Mouse (Mus musculus) gastrocnemius, adult 8-10 months (tissue): ENCODE measurements at regions not wholly inside any gene's neighbourhood (a gene's known extent, or its start where the extent isn't known, plus 50 kb on each side); places are given as distances from the start of the nearest gene placed in this dataset.
"Not testable (repeated sequence)": the region's sequence is repeated elsewhere in the genome, so short reads cannot be mapped to it uniquely, and the experiment has no call there.

Experiments
- DNase-seq, 2 experiments: peaks; one replicate each; pipeline ENCODE4 v3.0.0; 2022; ENCODE audit warnings: low spot score in 2 of 2

DNA sequence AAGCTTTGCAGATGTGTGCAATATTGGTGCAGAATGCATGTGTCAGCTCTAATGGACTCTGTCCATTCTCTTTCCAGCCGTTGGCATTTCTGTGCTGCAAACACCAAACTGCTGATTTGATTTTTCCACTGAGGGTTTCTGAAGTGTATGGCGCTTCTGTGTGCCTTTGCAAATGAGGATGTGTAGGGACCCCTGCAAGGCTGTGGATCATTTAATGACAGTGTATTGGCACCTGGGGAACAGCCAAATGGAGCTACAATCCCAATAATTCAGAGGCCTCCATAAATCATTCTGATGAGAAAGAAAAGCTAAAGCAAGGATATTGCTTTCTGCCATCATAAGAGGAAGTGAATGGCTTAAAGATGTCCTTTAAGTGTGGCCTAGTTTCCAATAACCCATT is 305.9 kb upstream of the Pkdcc start:
- no peak for DNase-seq

DNA sequence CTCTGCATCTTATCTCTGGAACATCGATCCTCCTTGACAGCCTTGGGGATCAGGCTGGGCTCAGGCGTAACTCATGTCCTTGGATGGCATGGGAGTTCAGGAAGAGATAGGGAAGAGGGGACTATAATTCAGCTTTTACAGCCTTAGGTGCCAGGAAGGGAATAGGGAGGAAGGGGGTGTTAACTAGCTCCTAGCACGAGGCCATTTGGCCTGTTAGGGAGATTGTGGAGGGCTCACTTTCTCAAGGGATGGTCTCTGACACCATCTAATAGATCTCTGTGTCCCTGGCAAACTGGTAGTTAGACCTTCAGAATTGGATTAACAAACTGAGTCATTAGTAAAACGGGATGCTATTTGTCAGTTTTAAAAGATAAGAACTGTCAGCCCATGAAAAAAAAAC is 292.1 kb upstream of the Pkdcc start:
- DNase-seq: not testable (repeated sequence)

GRCm38 (mm10) chr17:82925751-82926150 is 289.3 kb upstream of the Pkdcc start:
- no peak for DNase-seq

DNA sequence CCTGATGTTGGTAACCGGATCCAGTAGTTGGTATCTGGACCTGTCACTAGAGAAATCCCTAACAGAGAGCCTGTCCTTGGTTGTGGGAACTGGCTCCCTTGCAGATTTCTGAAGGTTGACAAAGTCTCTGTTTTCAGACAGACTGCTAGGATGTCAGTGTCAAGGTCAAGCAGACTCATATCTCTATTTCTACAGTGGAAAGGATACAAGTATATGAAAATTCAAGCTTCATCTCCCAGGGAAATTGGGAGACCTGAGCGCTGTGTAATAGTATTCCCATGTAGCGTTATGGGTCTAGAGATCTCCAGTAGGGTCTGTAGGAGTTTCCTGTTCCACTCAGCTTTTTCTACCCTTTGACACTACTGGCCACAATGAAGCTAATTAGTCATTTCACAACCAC is 287.4 kb upstream of the Pkdcc start:
- no peak for DNase-seq

DNA sequence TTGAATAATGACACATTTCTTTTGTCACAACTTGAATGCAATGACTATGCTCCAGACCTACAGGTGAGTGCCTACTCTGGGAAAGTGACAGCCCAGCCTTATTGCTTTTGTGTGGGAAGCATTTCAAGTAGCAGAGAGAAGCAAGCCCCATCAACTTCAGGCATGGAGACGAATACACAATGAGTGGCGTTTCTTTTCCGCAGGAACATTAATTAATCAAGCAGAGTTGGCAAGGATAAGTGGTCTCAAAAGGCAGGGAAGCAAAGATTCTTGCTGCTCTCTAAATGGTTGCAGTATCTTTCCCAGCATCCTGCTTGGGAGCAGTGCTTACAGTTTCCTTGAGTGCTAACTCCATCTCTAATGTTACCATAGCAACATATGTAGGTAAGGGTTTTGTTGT is 285.6 kb upstream of the Pkdcc start:
- DNase-seq: no peak

DNA sequence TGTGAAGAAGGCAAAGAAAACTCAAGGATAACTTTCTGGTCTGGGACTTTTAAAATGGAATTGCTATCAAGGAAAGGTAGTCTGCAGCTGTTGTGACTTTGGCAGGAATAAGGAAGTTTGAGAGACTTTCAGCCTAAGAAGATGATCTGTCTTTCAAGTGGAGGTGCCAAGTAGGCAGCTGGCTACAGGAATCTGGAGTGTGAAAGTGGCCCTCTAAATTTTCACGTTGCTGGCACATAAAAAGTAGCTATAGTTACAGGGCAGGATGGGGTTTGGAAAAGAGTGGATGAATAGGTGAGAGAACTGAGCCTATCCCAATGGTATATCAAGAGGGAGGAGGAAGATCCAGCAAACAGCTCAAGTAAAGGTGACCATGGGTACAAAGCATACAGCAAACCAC is 284.4 kb upstream of the Pkdcc start:
- no peak for DNase-seq

DNA sequence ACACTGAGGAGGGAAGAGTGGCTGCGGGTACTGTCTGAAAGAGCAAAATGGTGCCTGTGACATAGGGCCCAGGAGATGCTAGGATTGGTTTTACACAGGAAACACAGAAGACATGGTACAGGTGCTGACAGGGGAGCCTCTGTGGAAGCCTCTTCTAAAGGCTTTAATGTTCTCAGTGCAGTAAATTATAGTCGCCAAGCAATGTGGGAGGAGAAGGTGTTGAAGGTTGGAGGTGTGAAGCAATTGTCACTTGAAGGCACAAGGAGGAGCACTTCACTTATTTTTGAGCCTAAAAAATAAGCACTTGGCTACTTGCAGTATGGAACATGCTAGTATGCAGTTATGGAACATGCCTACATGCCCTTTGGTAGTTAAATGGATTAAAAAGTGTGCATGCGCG is 283.6 kb upstream of the Pkdcc start:
- no peak for DNase-seq

- no peak for DNase-seq
Observed at GRCm38 (mm10) chr17:82936836-82937235, 278.3 kb upstream of the Pkdcc start.

GRCm38 (mm10) chr17:82946083-82946482 is 269.0 kb upstream of the Pkdcc start:
- no peak for DNase-seq

DNA sequence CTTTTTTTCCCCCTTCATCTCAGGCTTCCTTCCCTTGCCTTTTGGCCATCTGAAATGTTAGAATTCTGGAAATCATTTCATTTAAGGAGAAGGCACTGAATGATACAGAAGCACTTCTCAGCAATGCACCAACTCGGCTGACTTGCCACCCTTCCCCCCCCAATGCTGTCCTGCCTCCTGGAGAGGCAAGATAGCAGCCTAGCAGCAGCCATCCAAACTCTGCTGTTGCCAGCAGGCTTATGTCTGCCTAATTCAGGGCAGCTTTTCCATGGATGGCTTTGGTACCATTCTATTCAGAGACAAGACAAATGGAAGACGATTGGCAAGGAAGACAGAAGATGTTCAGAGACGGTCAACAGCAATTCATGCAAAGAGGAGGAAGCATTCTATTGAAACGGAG is 265.3 kb upstream of the Pkdcc start:
- DNase-seq: no peak

GRCm38 (mm10) chr17:82950268-82950667 is 264.8 kb upstream of the Pkdcc start:
- no peak for DNase-seq

DNA sequence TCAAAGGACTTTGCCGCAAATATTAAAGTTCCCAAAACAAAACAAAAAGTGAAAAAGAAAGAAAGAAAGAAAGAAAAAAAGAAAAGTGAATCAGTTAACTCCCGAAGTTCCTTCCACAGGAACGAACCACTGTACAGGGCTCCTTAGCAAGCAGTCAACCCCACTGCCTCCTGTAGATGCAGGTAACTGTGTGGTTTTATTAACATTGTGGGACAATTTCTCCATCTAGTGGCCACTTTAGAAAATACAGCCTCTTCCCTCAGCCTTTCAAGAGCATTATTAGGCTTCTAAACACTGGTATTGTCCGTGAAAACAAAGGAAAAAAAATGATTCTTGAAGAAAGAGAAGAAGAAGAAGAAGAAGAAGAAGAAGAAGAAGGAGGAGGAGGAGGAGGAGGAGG is 257.7 kb upstream of the Pkdcc start:
- DNase-seq: no peak

- DNase-seq: no peak
Observed at GRCm38 (mm10) chr17:82963374-82963773, 251.7 kb upstream of the Pkdcc start.

DNA sequence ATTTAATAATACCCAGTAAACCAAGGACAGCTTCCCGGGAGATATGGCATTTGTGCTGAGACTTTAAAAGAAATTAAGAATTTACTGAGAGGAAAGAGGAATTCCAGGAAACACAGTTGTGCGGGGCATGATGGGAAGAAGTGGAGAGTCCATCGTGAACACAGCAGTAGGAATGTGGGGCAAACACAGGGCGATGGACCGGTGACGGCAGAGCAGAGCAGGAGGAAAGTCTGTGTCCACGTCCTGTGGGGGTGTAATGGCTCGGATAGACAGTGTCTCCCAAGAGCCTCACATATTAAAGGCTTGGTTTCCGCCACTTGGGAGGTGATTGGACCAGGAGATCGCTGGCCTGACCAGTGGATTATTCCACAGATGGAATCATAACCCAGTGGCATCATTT is 215.4 kb upstream of the Pkdcc start:
- DNase-seq: no peak

- DNase-seq: no peak
Observed at GRCm38 (mm10) chr17:83000411-83000810, 214.7 kb upstream of the Pkdcc start.

- no peak for DNase-seq
Observed at GRCm38 (mm10) chr17:83001567-83001966, 213.5 kb upstream of the Pkdcc start.

- no peak for DNase-seq
Observed at GRCm38 (mm10) chr17:83010845-83011244, 204.2 kb upstream of the Pkdcc start.

DNA sequence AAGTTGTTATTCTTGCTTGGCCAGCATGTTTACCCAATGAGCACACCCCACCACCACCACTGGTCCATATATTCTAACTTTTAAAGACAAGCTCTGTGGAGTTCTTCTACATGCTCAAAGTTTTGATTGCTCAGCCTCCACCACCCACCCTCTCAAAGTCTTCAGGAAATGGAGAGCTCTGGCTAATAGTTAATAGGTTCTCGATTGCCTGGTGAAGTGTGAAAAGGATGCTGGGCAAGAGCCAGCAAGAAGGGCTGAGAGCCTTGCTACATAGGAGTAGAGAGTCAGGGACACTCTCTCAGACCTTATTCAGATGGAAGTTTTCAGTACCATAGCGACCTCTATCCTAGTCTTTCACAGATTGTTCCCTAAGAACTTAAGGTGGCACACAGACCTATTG is 199.4 kb upstream of the Pkdcc start:
- DNase-seq: no peak

DNA sequence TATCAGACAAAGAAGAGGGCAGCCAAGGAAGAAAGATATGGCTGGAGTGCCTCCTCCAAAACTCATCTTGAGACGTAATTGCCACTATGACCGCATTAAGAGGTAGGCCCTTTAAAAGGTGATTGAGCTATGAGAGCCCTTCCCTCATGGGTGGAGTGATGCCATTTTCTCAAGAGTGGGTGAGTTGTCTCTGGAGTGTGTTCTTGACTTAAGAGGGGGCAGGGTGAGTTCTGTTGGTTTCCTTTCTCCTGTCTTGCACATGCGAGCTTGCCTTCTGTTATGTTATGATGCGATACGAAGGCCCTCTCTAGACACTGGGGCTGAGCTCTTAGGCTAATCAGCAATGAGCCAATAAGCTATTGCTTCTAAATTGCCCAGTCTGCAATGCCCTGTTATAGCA is 198.2 kb upstream of the Pkdcc start:
- no peak for DNase-seq

DNA sequence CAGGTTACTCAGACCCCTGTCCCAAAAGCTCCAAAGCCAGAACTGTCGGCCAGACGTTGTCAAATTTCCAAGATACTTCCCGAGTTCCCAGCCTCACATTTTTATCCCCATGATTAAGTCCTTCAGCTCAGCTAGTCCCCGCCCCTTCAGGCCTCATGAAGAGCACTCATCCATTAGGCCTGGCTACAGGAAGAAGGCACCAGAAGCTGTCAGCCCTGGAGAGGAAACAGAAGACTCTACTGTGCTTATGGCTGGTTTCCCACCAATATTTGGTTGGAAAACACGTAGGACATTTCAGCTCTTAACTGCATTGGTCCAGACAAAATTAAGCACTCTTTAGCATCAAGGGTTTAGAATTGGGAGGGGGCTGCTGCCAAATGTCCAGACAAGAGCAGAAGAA is 195.8 kb upstream of the Pkdcc start:
- DNase-seq: no peak

- DNase-seq: peak; percentile 57 to 75
Observed at GRCm38 (mm10) chr17:83020576-83020975, 194.5 kb upstream of the Pkdcc start.

DNA sequence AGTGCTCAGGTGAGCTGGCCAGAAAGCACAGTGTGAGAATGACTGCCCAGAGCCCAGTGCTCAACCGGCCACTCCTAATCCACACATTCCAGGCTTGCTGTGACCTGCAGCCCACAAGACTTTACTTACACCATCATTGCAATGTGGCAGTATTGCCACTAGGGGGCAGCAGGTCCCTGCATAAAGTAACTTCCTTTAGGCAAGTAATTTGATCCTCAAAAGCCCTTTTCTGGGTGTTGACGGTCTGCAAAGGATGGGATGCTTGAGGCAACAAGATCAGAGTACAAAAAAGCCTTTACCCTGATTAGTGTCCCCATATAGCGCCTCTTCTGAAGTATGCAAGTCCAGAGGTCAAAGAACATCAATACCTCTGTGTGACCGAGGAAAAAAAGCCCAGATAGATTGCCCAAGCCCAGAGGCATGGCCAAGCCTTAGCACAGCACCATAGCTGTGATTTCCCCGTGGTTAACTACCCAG is 189.7 kb upstream of the Pkdcc start:
- peak; percentile 47 to 53 for DNase-seq

- DNase-seq: no peak
Observed at GRCm38 (mm10) chr17:83034914-83035573, 180.0 kb upstream of the Pkdcc start.

DNA sequence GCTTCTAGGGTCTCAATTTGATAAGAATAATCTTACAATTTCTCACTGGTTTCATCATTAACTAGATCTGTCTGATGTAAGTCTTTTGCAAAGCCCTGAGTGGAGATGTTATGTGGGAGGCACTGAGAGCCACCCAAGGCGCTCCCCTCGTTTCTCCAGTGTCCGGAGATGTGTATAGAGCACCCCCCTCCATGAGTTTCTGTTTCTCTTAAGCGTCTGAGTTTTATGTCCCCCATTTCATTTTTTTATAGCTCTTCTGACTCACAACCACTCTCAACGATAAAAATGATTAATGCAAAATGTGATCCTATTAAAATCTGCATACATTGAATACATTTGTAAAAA is 179.5 kb upstream of the Pkdcc start:
- DNase-seq: no peak
